Mouse (Mus musculus): ENCODE measurements around the gene Mapkap1. TPM values are rescaled to one million over a fixed set of nuclear protein-coding genes. Genes with fewer than 3 reads are reported as not detected.
A peak's percentile ranks its signal among the peaks of the same experiment; 100 is the strongest.

The Mapkap1 gene
- polyA plus RNA-seq, 1 experiment from 2014 or later = 94.3 TPM

DNA sequence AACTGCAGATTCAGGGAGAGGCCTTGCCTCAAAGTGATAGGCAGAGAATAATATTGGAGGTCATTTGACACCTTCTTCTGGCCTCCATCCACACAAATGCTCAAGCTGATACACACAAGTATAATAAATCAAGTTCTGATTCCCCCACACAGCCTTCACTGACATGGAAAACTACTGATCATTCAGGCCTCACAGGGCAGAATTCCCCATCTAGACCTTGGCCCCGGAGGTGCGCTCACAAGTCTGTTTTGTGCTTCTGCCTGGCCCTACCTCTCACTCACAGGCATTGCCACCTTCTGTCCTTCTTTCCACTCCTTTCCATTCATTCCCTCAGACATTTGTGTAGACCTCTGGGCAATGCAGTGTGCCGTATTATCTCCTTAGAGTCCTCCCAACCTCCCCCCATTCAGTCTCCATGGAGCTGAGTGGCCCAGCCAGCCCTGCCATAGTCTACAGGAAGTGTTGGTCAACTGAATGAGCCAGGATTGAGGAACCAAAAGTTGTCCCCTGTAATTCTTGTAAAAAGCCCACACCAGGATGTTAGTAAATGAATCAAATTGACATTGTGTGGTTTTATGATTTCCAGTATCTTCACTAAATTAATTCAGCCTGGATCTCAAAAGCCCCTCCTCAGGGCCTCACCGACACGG, 193.2 kb downstream of the Mapkap1 start:
- Histone ChIP-seq H3K27me3 (replicated peaks) (no peaks in the 10 kb centered on the region), H3K9me3 (replicated peaks) (no peaks in the 10 kb centered on the region), H3K27ac (replicated peaks) (no peak overlapping the region; the same call in 1 of the 2 replicates), H3K4me3 (replicated peaks) (no peak overlapping the region), H3K9ac (replicated peaks) (no peak overlapping the region), H3K4me2 (no peak overlapping the region), H3K36me3 (no peaks in the 10 kb centered on the region), H3K4me1 (peaks cover 36% of the 10 kb centered on the region)
- no peak for ATAC-seq (ENCODE audit: low FRiP score)
- WGBS = 49% methylated on average over 5 of the region's 5 CpGs

DNA sequence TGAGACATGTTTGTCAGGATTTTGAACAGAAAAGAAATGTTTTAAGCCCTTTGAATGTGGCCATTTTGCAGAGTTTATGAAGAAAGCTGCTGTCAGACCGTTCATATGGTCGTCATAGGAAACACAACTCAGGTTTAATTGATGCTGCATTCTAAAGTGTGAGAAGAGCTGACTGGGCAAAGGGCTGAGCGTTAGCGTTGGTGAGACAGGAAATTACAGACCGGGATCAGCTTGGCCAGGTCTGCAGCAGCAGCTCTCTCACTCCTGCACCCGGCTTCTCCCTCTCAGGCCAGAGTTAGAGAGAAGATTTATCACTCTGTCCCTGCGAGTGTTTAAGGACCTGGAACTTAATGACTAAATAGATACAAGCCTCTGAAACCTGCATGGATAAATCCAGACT, 194.2 kb downstream of the Mapkap1 start:
- Histone ChIP-seq H3K4me1 (peaks cover 34% of the 10 kb centered on the region), H3K27me3 (replicated peaks) (no peaks in the 10 kb centered on the region), H3K36me3 (no peaks in the 10 kb centered on the region), H3K9me3 (replicated peaks) (no peaks in the 10 kb centered on the region), H3K4me3 (replicated peaks) (no peak overlapping the region), H3K4me2 (no peak overlapping the region), H3K27ac (replicated peaks) (0 out of 2 replicates have a peak overlapping the region, but pooled peaks have one; percentile 46), H3K9ac (replicated peaks) (no peak overlapping the region)
- WGBS = 11% methylated on average over 7 of the region's 7 CpGs
- ATAC-seq (ENCODE audit: low FRiP score) = no peak

DNA sequence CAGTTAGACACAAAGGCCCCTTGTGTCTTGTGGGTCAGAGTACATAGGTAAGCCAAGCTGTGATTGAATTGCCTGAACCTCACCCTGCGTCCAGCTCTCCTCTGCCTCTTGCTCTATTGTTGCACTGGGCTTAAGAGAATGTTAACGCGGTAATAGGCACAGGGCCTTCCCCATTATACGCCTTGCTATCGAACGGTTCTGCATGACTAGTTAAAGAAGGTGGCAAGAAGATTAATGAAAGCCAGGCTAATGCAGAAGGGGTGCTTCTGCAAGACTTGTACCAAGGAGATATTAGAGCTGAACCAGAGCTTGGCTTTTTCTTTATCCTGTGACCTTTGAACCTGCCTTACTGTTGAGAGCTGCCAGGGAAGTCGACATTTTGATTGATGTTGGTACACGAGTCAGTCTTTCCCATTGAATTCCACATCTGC, 195.6 kb downstream of the Mapkap1 start:
- no peak overlapping the region for H3K9ac ChIP-seq (replicated peaks)
- H3K4me2 ChIP-seq = no peak overlapping the region
- WGBS = 22% methylated on average over 8 of the region's 8 CpGs
- no peaks in the 10 kb centered on the region for H3K27me3 ChIP-seq (replicated peaks)
- peaks cover 31% of the 10 kb centered on the region for H3K4me1 ChIP-seq
- H3K36me3 ChIP-seq = no peaks in the 10 kb centered on the region
- H3K27ac ChIP-seq (replicated peaks) = no peak overlapping the region
- H3K4me3 ChIP-seq (replicated peaks) = no peak overlapping the region
- no peak for ATAC-seq (ENCODE audit: low FRiP score)
- H3K9me3 ChIP-seq (replicated peaks) = no peaks in the 10 kb centered on the region

DNA sequence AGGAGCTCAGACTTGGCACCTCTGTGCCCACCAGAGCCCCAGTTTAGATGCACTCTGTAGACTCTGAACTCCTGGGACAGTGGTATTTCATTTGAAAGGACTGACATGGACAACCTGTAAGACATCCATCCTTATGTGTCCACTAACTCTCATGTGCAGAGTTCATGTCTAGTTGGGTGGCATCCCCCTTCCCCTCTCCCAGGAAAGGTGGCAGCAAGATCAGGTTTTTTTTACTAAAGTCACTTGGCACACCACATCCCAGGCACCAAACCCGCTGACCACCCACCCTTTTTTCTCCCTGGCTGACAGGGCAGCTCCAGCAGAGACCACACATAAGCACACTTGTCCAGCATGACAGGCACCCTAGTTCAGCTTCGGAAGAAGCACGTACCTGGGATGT, 196.3 kb downstream of the Mapkap1 start:
- H3K4me2 ChIP-seq = no peak overlapping the region
- no peak overlapping the region for H3K27ac ChIP-seq (replicated peaks)
- ATAC-seq (ENCODE audit: low FRiP score) = no peak
- H3K4me3 ChIP-seq (replicated peaks) = no peak overlapping the region
- WGBS = 53% methylated on average over 3 of the region's 3 CpGs
- no peak overlapping the region for H3K9ac ChIP-seq (replicated peaks)
- peaks cover 31% of the 10 kb centered on the region for H3K4me1 ChIP-seq
- no peaks in the 10 kb centered on the region for H3K9me3 ChIP-seq (replicated peaks)
- no peaks in the 10 kb centered on the region for H3K36me3 ChIP-seq
- no peaks in the 10 kb centered on the region for H3K27me3 ChIP-seq (replicated peaks)

DNA sequence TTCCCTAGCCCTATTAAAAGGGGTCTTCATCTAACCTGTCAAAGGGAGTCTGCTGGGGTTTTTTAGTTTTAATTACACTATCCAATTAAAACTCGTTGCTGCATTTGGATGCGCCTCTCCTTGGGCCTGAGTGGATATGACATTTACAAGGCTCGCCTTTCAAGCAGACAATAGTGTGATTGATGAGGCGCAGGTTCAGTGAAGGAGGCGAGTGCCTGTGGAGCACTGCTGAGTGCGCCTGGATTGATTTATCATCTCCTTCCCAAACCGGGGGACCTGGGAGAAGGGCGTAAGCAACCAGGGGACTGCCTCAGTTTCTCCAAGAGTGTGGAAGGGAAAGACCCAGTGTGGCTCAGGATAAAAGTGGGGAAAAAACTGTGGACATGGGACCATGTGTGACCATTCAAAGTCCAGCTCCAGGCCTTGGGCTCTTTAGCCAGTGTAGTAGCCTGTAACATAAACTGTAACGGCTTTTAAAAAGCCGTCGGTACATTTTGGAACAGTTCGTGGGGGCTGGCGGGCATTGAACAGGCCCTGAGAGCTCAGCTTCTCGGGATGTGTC, 197.2 kb downstream of the Mapkap1 start:
- Histone ChIP-seq H3K27ac (replicated peaks) (no peak overlapping the region), H3K36me3 (no peaks in the 10 kb centered on the region), H3K4me2 (no peak overlapping the region), H3K4me1 (peaks cover 31% of the 10 kb centered on the region), H3K9me3 (replicated peaks) (no peaks in the 10 kb centered on the region), H3K27me3 (replicated peaks) (no peaks in the 10 kb centered on the region), H3K9ac (replicated peaks) (no peak overlapping the region), H3K4me3 (replicated peaks) (no peak overlapping the region)
- 18% methylated on average over 14 of the region's 14 CpGs for WGBS
- 0 out of 2 replicates have a peak, but pooled peaks have one; percentile 28 for ATAC-seq (ENCODE audit: low FRiP score)

DNA sequence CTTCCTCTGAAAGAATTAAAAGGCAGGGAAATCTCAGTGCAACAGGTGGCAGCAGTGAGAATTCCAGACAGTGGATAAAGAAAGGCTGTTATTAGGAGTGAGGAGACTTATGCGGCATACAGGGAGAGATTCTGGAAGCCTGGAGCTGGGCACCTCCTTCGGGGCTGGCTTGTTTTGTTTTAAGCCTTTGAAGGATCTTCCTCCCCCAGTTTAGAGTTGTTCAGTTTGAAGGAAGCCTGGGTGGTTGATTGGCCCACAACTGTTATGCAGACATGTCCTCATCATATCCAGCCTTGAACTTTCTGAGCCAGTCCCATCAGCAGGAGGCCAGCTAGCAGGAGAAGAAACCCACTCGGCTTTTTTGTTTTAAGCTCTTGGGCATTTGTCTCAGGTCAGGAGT, 198.5 kb downstream of the Mapkap1 start:
- no peaks in the 10 kb centered on the region for H3K36me3 ChIP-seq
- no peak for ATAC-seq (ENCODE audit: low FRiP score)
- WGBS = 50% methylated on average over 3 of the region's 3 CpGs
- H3K27ac ChIP-seq (replicated peaks) = no peak overlapping the region
- peaks cover 31% of the 10 kb centered on the region for H3K4me1 ChIP-seq
- no peaks in the 10 kb centered on the region for H3K9me3 ChIP-seq (replicated peaks)
- no peaks in the 10 kb centered on the region for H3K27me3 ChIP-seq (replicated peaks)
- no peak overlapping the region for H3K9ac ChIP-seq (replicated peaks)
- H3K4me3 ChIP-seq (replicated peaks) = no peak overlapping the region
- H3K4me2 ChIP-seq = no peak overlapping the region

DNA sequence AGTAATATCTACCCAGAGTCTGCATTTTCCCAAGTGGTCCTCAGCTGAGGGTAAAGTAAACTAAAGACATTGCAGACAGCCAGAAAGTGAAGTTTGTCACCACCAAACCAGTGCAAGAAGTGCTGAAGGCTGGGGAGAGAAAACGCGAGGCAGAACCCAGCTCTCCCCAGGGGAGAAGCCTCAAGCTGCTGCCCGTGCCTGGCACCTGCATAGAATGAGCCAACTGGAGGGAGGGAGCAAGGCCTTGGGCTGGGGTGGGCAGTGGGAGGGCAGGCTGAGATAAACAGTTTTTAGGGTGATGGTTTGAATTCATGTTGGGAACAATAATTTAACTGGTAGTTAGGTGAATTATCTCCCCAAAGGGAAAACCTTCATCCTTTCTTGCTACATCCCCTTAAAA, 202.3 kb downstream of the Mapkap1 start:
- Histone ChIP-seq H3K9ac (replicated peaks) (no peak overlapping the region), H3K36me3 (peaks cover 3% of the 10 kb centered on the region; the same call in 1 of the 2 replicates), H3K9me3 (replicated peaks) (no peaks in the 10 kb centered on the region), H3K27me3 (replicated peaks) (no peaks in the 10 kb centered on the region), H3K4me1 (peaks cover 4% of the 10 kb centered on the region), H3K4me2 (no peak overlapping the region), H3K4me3 (replicated peaks) (no peak overlapping the region), H3K27ac (replicated peaks) (no peak overlapping the region)
- no peak for ATAC-seq (ENCODE audit: low FRiP score)
- 43% methylated on average over 3 of the region's 3 CpGs for WGBS

DNA sequence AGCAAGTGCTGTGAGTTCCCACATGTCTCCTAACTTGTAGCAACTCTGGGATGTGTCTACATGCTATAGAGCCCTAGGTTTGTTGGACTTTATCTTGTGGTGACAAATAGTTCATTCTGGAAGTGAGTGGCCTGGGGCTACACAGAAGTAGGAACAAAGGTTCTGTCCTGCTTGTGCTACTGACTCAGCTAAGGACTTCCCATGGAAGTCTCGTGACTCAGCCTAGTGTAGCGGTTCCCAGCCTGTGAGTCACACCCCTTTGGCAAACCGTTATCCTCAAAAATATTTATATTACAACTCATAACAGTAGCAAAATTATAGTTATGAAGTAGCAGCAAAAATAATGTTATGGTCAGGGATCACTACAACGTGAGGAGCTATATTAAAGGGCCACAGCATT, 202.9 kb downstream of the Mapkap1 start:
- no peak overlapping the region for H3K4me2 ChIP-seq
- no peak overlapping the region for H3K4me3 ChIP-seq (replicated peaks)
- no peak for ATAC-seq (ENCODE audit: low FRiP score)
- H3K27me3 ChIP-seq (replicated peaks) = no peaks in the 10 kb centered on the region
- no peak overlapping the region for H3K9ac ChIP-seq (replicated peaks)
- 94% methylated on average over 4 of the region's 4 CpGs for WGBS
- H3K9me3 ChIP-seq (replicated peaks) = no peaks in the 10 kb centered on the region
- peaks cover 3% of the 10 kb centered on the region; the same call in 1 of the 2 replicates for H3K36me3 ChIP-seq
- H3K4me1 ChIP-seq = no peaks in the 10 kb centered on the region; the same call in 1 of the 2 replicates
- H3K27ac ChIP-seq (replicated peaks) = no peak overlapping the region

DNA sequence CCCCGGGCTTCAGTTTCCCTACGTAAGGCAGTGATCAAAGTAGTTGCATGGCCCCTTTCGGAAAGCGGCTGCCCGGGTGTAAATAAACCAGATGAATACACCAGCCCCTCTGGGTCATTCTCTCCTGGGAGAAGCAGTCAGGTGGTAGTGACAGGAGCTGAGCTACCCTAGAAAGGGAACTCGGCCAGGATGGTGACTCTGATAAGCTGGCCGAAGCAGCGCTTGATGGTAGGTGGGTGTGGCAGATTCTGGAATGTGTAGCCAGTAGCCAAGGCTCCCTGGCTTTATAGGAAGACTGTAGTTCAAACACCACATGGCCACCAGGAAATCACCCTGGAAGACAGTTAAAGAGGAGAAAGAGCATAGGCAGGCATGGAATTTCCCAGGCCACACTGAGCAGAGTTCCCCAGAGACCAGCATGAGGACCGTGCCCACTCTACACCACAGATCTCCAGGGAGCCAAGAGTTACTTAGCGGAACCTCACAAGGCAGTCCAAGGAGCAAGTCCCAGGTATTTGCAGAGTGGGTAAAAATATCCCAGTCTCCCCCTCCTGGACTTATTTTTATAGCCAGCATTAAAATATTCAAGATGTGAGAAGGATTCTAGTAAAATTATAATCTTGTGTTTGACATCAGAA, 214.3 kb downstream of the Mapkap1 start:
- Histone ChIP-seq H3K36me3 (0 out of 2 replicates have a peak, but pooled peaks cover 4% of the 10 kb centered on the region), H3K27me3 (replicated peaks) (no peaks in the 10 kb centered on the region), H3K9me3 (replicated peaks) (no peaks in the 10 kb centered on the region), H3K9ac (replicated peaks) (no peak overlapping the region), H3K4me3 (replicated peaks) (no peak overlapping the region), H3K4me1 (peaks cover 38% of the 10 kb centered on the region), H3K4me2 (no peak overlapping the region), H3K27ac (replicated peaks) (no peak overlapping the region)
- no peak for ATAC-seq (ENCODE audit: low FRiP score)
- WGBS = 77% methylated on average over 10 of the region's 10 CpGs

DNA sequence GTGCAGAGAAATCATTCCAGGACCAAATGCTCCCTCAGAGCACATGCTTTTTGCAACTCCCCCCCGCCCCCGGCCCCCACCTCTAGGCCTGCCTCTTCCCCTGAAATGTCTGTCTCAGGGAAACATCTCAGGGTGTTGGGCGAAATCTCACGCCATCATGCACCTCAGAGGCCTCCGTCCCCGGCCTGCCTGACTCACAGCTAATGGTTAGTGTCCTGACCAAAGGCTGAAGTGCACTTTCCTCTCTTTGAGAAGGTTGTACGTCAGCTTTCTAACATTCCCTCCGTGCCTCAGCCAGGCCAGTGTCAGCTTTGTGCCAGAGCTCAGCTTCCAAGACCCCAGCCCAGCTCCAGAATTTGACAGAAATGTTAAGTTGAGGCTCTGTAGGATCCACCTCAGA, 214.9 kb downstream of the Mapkap1 start:
- WGBS = 90% methylated on average over 8 of the region's 8 CpGs
- Histone ChIP-seq H3K27ac (replicated peaks) (no peak overlapping the region), H3K9ac (replicated peaks) (no peak overlapping the region), H3K9me3 (replicated peaks) (no peaks in the 10 kb centered on the region), H3K4me1 (peaks cover 38% of the 10 kb centered on the region), H3K27me3 (replicated peaks) (no peaks in the 10 kb centered on the region), H3K4me3 (replicated peaks) (no peak overlapping the region), H3K36me3 (0 out of 2 replicates have a peak, but pooled peaks cover 4% of the 10 kb centered on the region), H3K4me2 (no peak overlapping the region)
- no peak for ATAC-seq (ENCODE audit: low FRiP score)

DNA sequence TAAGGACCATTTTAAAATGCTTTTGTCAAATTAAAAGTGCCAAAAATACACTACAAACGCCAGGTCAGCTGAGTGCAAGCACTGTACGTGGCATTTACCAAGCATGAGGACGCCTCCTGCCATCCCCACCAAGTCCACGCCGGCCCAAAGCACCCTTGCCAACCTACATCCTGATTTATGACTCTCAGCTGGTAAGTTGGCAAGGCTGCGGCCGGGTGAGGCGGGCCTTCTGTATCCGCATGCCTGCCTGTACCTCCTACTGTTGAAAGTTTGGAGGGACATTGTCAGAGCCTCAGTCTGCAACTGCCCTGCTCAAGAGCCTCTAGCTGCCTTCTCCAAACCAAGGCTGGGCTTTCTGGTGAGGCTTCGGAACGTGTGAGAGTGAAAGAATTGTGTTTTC, 215.9 kb downstream of the Mapkap1 start:
- no peak overlapping the region for H3K4me2 ChIP-seq
- peaks cover 38% of the 10 kb centered on the region for H3K4me1 ChIP-seq
- no peaks in the 10 kb centered on the region for H3K9me3 ChIP-seq (replicated peaks)
- H3K9ac ChIP-seq (replicated peaks) = no peak overlapping the region
- H3K27ac ChIP-seq (replicated peaks) = no peak overlapping the region
- 40% methylated on average over 11 of the region's 11 CpGs for WGBS
- H3K4me3 ChIP-seq (replicated peaks) = no peak overlapping the region
- ATAC-seq (ENCODE audit: low FRiP score) = no peak
- no peaks in the 10 kb centered on the region for H3K27me3 ChIP-seq (replicated peaks)
- 0 out of 2 replicates have a peak, but pooled peaks cover 4% of the 10 kb centered on the region for H3K36me3 ChIP-seq

DNA sequence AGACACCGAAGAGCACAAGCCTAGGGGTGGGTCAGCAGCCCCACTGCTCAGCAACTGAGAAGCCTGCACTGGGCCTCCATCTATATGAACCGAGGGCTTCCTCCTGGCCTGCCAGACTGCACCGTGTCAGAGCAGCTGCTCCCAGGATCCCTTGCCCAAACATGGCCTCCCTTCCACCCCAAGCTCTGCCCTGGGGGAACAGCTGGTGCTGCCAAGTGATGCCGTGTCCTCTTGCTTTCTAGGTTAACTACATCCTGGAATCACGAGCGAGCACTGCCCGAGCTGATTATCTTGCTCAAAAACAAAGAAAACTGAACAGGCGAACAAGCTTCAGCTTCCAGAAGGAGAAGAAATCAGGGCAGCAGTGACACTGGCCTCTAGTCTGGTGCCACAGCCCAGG, 216.6 kb downstream of the Mapkap1 start:
- Histone ChIP-seq H3K27ac (replicated peaks) (no peak overlapping the region), H3K4me2 (no peak overlapping the region), H3K4me1 (peaks cover 38% of the 10 kb centered on the region), H3K9me3 (replicated peaks) (no peaks in the 10 kb centered on the region), H3K27me3 (replicated peaks) (no peaks in the 10 kb centered on the region), H3K9ac (replicated peaks) (no peak overlapping the region), H3K4me3 (replicated peaks) (no peak overlapping the region), H3K36me3 (0 out of 2 replicates have a peak, but pooled peaks cover 4% of the 10 kb centered on the region)
- 53% methylated on average over 8 of the region's 8 CpGs for WGBS
- ATAC-seq (ENCODE audit: low FRiP score) = no peak
